Mouse (Mus musculus): ENCODE measurements around the gene Skap1.

Skap1 gene

GRCm38 (mm10) chr11:96775063-96775462 is 310.7 kb downstream of the Skap1 start:
- no peak for DNase-seq (ENCODE audit: inconsistent age in 2 of 2, low spot score in 1 of 2)

- no peak for DNase-seq (ENCODE audit: inconsistent age in 2 of 2, low spot score in 1 of 2)
These were observed 311.3 kb downstream of the Skap1 start for GRCm38 (mm10) chr11:96775665-96776064.

- DNase-seq (ENCODE audit: inconsistent age in 2 of 2, low spot score in 1 of 2): no peak
These were observed 311.7 kb downstream of the Skap1 start for GRCm38 (mm10) chr11:96776068-96776467.

DNA sequence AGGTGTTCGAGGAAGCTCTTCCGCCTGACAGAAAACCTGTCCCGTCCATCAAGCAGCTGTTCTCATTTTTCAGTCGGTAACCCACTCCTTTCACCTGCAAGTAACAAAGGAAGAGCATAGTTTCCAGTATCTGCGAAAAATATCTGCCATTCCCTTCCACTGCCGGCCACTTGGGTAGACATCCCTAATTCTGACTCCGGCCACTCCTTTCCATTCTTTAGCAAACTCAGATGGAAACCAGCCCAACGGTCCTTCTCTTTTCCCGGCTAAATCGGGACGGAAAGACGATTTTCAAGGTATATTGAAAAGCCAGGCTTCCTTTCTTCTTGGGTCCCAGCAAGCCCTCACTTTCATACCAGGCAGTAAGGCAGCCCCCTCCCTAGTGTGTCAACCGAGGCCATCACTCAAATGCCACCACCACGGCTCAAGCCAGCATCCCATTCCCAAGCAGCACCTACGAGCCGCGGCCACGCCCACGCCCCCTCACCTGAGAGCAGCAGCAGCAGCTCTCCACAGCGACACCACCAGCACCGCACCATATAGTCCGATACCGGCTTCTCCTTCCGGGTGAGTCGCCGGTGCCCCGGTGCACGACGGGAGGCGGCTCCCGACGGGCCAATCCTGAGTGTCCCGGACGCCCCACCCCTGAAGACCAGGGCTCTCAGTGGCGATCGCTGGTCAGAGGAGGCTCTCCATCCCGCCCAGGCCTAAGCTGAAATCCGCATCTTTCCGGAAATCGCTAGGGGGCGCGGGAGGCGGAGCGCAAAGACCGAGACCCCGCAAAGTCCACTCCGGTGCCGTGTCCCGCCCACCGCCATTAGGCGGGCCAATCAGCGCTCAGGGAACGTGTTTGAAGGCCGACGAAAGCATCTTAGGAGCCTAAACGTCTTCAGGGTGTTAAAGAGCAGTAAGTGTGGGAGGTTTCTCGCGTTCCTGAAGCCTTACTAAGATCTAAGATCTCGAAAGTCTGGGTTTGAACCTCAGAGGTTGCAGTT is 312.9 kb downstream of the Skap1 start, which contains the start of gene Snx11:
TSS of gene Snx11 (minus strand) at position 592 of the 995 bp plus-strand sequence.
- peak; percentile 100 for DNase-seq (ENCODE audit: inconsistent age in 2 of 2, low spot score in 1 of 2)

- peak in 1 of 2 experiments; percentile 36 for DNase-seq (ENCODE audit: inconsistent age in 2 of 2, low spot score in 1 of 2)
These were observed 313.8 kb downstream of the Skap1 start for GRCm38 (mm10) chr11:96778061-96778627.

DNA sequence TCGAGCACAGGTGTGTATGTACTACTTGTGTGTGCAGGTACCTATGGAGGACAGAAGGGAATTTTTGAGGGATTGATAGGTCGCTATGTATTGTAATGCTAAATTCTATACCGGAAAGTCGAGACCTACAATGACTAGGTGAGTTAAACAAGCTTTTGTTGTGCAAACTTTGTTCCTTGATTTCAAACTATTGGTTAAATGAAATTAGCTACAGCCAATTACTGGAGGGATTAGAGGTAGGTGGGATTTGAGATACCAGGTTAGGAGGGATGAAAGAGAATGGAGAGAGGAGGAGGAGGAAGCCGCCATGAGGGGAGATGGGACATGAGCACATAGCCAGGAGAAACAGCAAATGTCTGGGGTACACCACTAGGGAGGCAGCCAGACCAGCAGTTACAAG is 315.9 kb downstream of the Skap1 start:
- DNase-seq (ENCODE audit: inconsistent age in 2 of 2, low spot score in 1 of 2): no peak

DNA sequence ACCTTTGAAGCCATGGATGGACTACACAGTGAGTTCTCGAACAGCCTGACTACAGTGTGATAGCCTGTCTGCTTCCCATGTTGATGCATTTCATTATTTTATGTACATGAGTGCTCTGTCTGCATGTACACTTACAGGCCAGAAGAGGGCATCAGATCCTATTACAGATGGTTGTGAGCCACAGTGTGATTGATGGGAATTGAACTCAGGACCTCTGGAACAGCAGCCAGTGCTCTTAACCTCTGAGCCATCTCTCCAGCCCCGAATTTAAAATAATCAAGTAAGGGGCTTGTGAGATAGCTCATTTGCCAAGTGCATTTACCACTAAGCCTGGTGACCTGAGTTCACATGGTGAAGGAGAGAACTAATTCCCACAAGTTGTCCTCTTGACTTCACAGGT is 317.0 kb downstream of the Skap1 start:
- DNase-seq (ENCODE audit: inconsistent age in 2 of 2, low spot score in 1 of 2): peak in 1 of 2 experiments; percentile 41

- DNase-seq (ENCODE audit: inconsistent age in 2 of 2, low spot score in 1 of 2): peak; percentile 69 to 88
These were observed 320.5 kb downstream of the Skap1 start for GRCm38 (mm10) chr11:96784847-96785246.

- no peak for DNase-seq (ENCODE audit: inconsistent age in 2 of 2, low spot score in 1 of 2)
These were observed 322.5 kb downstream of the Skap1 start for GRCm38 (mm10) chr11:96786731-96787450.

- peak; percentile 94 to 98 for DNase-seq (ENCODE audit: inconsistent age in 2 of 2, low spot score in 1 of 2)
These were observed 324.7 kb downstream of the Skap1 start, which contains the start of gene Cbx1 for GRCm38 (mm10) chr11:96788871-96789795. Cbx1 (plus strand) TSS chr11:96789127.

DNA sequence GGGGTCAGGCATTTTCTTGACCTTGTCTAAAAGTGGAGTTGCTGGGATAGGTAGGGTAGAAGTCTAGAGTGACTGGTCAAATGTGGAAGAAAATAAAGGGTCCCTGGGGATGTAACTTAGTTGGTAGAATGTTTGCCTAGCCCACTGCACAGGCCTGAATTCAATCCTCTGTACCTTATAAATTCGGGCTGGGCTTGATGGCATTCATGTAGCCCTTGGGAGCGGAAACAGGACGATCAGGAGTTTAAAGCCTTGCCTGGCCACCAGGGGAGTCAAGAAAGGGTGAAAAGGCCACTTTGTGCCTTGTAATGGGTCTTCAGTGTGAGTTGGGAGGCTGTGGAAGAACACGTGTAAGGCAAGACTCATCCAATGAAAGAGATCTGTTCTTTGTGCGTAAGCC is 325.6 kb downstream of the Skap1 start:
- peak in 1 of 2 experiments; percentile 60 for DNase-seq (ENCODE audit: inconsistent age in 2 of 2, low spot score in 1 of 2)

DNA sequence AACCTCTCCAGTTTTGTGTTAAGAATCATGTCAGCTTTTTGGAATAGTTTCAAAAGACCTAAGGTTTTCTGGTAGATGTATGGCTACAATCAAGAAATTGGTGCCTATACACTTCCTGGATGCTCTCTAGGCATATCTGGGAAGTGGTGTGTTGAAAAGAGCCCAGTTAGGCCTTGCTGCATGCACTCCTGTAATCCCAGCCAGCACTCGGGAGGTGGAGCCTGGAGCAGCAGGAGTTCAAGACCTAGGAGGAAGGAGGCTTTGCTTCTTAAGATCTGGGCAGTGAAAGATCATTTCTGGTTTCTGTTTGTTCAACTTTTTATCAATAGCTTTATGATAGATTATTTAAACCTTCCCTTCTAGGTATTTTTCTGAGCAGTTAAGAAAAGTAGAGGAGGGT is 326.3 kb downstream of the Skap1 start:
- peak in 1 of 2 experiments; percentile 37 for DNase-seq (ENCODE audit: inconsistent age in 2 of 2, low spot score in 1 of 2)

GRCm38 (mm10) chr11:96795491-96795890 is 331.1 kb downstream of the Skap1 start:
- DNase-seq (ENCODE audit: inconsistent age in 2 of 2, low spot score in 1 of 2): no peak

DNA sequence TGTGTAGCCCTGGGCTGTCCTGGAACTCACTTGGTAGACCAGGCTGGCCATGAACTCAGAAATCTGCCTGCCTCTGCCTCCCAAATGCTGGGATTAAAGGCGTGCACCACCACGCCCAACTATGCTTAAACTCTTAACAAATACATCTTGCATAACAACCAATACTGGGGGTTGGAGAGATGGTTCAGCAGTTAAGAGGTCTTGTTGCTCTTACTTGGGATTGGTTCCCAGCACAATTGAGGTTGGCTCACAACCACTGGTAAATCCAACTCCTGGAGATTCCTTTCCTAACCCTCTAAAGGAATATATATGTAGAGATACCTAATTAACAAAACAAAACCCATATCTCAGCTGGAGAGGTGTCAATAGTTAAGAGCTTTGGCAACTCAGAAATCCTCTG is 331.7 kb downstream of the Skap1 start:
- DNase-seq (ENCODE audit: inconsistent age in 2 of 2, low spot score in 1 of 2): no peak

DNA sequence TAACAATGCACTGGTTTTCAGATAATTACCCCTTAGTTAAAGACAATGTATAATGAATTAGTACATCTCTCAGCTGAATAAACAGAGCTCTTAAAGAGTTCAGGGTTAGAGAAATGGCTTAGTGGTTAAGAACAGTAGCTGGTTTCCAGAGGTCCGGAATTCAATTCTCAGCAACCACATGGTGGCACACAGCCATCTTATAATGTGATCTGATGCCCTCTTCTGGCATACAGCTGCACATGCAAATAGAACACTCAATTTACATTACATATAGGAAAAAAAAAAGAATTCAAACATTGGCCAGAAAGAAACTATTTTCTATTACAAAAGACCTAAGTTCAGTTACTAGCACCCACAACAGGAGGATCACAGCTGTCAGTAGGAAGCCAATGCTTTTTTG is 332.2 kb downstream of the Skap1 start:
- no peak for DNase-seq (ENCODE audit: inconsistent age in 2 of 2, low spot score in 1 of 2)

DNA sequence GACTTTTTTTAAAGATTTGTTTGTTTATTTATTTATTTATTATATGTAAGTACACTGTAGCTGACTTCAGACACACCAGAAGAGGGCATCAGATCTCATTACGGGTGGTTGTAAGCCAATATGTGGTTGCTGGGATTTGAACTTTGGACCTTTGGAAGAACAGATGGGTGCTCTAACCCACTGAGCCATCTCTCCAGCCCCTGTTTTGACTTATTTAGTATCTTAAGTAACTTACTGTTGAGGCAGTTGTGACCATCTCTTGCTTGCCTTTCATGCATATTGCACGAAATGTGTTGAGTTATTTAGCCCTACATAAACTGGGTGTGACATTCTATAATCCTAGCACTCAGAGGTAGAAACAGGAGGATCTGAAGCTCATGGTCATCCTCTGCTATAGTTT is 335.1 kb downstream of the Skap1 start:
- DNase-seq (ENCODE audit: inconsistent age in 2 of 2, low spot score in 1 of 2): no peak

GRCm38 (mm10) chr11:96805606-96806005 is 341.2 kb downstream of the Skap1 start:
- no peak for DNase-seq (ENCODE audit: inconsistent age in 2 of 2, low spot score in 1 of 2)

DNA sequence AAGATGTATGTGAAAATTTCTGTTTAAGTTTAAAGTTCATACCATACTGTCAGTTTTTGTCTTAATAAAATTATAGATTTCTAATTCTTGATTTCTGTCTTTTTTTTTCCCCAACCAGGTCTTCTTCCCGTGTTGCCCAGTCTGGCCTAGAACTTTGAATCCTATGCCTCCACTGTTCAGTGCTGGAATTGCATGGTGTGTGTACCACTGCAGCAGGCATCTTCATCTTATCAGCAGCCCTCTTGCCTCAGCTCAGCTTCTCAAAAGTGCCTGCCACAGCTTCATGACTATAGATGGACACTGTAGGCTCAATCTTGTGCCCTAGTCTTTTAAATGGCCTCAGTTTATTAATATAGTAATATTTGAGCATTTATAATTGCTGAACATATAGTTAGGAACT is 343.7 kb downstream of the Skap1 start:
- peak in 1 of 2 experiments; percentile 55 for DNase-seq (ENCODE audit: inconsistent age in 2 of 2, low spot score in 1 of 2)
